Mouse (Mus musculus): ENCODE results near the gene Traf3ip3.
A peak's percentile ranks its signal among the peaks of the same experiment; 100 is the strongest.

GRCm38 (mm10) chr1:193208178-193208577, 6.7 kb upstream of the Traf3ip3 start:
- TF ChIP-seq CTCF (IDR thresholded peaks at IDR 0.05; ENCODE audit: borderline replicate concordance, control insufficient read depth, extremely low read depth, insufficient read depth, low read length, poor library complexity) (peak; percentile 86; the same call in 1 of the 2 replicates), POLR2A (IDR thresholded peaks at IDR 0.05; ENCODE audit: control insufficient read depth, extremely low read depth, insufficient read depth, low read length, poor library complexity) (no peak)
